Mouse (Mus musculus) spleen, adult 2 months (tissue): ENCODE measurements around the gene Naip5.
"Not testable (repeated sequence)": the region's sequence is repeated elsewhere in the genome, so short reads cannot be mapped to it uniquely, and the experiment has no call there.

Experiments used
- CTCF ChIP-seq: fragments of 200-500 bp; IDR thresholded peaks from 2 replicates; pipeline ENCODE4 v1.5.1; 2011; ENCODE audit warnings: mild to moderate bottlenecking, inconsistent platforms; ENCODE audit not compliant: insufficient read depth, insufficient read length, insufficient replicate concordance; ENCODE audit errors: extremely low read depth
- POLR2A ChIP-seq: fragments of 200-500 bp; IDR thresholded peaks from 2 replicates; pipeline ENCODE4 v1.6.1; 2011; ENCODE audit warnings: low read depth, low read length, inconsistent platforms

GRCm38 (mm10) chr13:100162467-100162866 lies 83.7 kb downstream of the Naip5 start:
- not testable (repeated sequence) for TF ChIP-seq CTCF, POLR2A
